In the genomic region with DNA sequence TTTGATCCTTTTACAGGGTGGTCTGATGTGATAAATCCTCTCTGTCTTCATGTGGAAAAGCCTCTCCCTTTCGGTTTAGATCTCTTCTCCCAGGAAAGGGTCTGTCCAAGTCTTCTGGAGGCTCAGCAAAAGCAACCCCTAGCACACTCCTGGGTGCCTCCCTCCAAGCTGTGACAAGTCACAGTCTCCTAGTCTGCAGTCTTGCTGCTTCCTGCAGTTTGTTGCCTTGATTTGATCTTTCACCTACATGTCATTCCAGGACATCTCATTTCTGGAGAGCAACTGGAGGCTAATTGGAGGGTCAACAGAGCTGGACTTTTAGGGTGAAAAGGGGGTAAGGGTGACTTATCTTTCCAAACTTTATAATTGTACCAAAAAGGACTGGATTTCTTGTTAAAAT, we compare ENCODE assay signal across 14 mouse cellular contexts. TPM values are rescaled to one million over a fixed set of nuclear protein-coding genes. Genes with fewer than 3 reads are reported as not detected.
DNase-seq lines count a peak whose midpoint lies in the region; ATAC-seq lines count a peak whose summit lies in the region.
"Had no signal": no experiment of that assay in that cellular context is flagged by ENCODE, and none has a peak within 500 bp of the region (broad histone marks: within the 10 kb centered on the region; RNA-seq: fewer than 3 reads in every experiment).

No protein-coding gene starts in this region.

- H3K9me3 ChIP-seq in kidney, embryonic 14.5 days (ENCODE audit: control insufficient read depth, low read length) = no peaks in the 10 kb centered on the region
- H3K9me3 ChIP-seq in liver, embryonic 13.5 days (replicated peaks) = peaks cover 3% of the 10 kb centered on the region; the same call in 1 of the 2 replicates
- H3K9me3 ChIP-seq: hindbrain, embryonic 12.5 days had no signal

- intact Hi-C loops in left cerebral cortex, postnatal 14 days (cut with DNase I) = no loop called here

- H3K27ac ChIP-seq in kidney, embryonic 14.5 days (ENCODE audit: low read depth, low read length) = peak overlapping the region; percentile 63; the same call in 1 of the 2 replicates
- H3K27ac ChIP-seq in liver, embryonic 13.5 days = peak overlapping the region; percentile 6; the same call in 1 of the 2 replicates
- H3K27ac ChIP-seq: hindbrain, embryonic 12.5 days; liver, embryonic 14.5 days had no signal

- no peak overlapping the region for H3K9ac ChIP-seq in kidney, embryonic 14.5 days (ENCODE audit: low read depth, low read length)
- H3K9ac ChIP-seq in liver, embryonic 13.5 days = no peak overlapping the region
- H3K9ac ChIP-seq: hindbrain, embryonic 12.5 days; liver, embryonic 14.5 days had no signal

- H3K4me1 ChIP-seq in kidney, embryonic 14.5 days (ENCODE audit: control insufficient read depth, insufficient read depth, low read length) = peaks cover 27% of the 10 kb centered on the region; the same call in 1 of the 2 replicates
- peaks cover 13% of the 10 kb centered on the region for H3K4me1 ChIP-seq in liver, embryonic 13.5 days (replicated peaks)
- H3K4me1 ChIP-seq: hindbrain, embryonic 12.5 days had no signal

- whole genome bisulfite sequencing in kidney, embryonic 14.5 days = 5% methylated on average over 1 of the region's 1 CpGs
- WGBS in liver, embryonic 13.5 days (ENCODE audit: insufficient replicate concordance) = 26% methylated on average over 1 of the region's 1 CpGs

- no peak overlapping the region for H3K4me2 ChIP-seq in kidney, embryonic 14.5 days (replicated peaks; ENCODE audit: low read depth, low read length)
- H3K4me2 ChIP-seq in liver, embryonic 13.5 days = no peak overlapping the region
- H3K4me2 ChIP-seq: hindbrain, embryonic 12.5 days had no signal

- H3K4me3 ChIP-seq in kidney, embryonic 14.5 days (ENCODE audit: low read length) = no peak overlapping the region
- H3K4me3 ChIP-seq in liver, embryonic 13.5 days (replicated peaks) = no peak overlapping the region
- H3K4me3 ChIP-seq: hindbrain, embryonic 12.5 days had no signal

- DNase-seq in adrenal gland, postnatal 14 days = peak; percentile 11
- no peak for DNase-seq in adrenal gland, postnatal 25 days
- peak; percentile 36 for DNase-seq in kidney, adult 9 months
- no peak for DNase-seq in kidney, adult 11 months
- no peak for DNase-seq in liver, embryonic 13.5 days
- no peak for DNase-seq in left cerebral cortex, postnatal 14 days (ENCODE audit: low spot score in 2 of 2)
- no peak for DNase-seq in cerebellum, postnatal 36 days
- DNase-seq: cerebellum, adult 11-12 months had no signal

- peak; percentile 32; the same call in 1 of the 2 replicates for ATAC-seq in kidney, embryonic 14.5 days (ENCODE audit: low FRiP score, low TSS enrichment)
- no peak for ATAC-seq in liver, embryonic 13.5 days (ENCODE audit: low read depth)

- no peaks in the 10 kb centered on the region for H3K36me3 ChIP-seq in kidney, embryonic 14.5 days (ENCODE audit: control insufficient read depth, insufficient read depth, low read length)
- no peaks in the 10 kb centered on the region for H3K36me3 ChIP-seq in liver, embryonic 13.5 days
- H3K36me3 ChIP-seq: hindbrain, embryonic 12.5 days had no signal

- H3K27me3 ChIP-seq in kidney, embryonic 14.5 days (ENCODE audit: control insufficient read depth, insufficient read depth, low read length) = no peaks in the 10 kb centered on the region
- H3K27me3 ChIP-seq in liver, embryonic 13.5 days = no peaks in the 10 kb centered on the region
- H3K27me3 ChIP-seq: hindbrain, embryonic 12.5 days had no signal

RNA-seq across cellular contexts. Expression of a gene that starts 24.8 kb away (rescaled TPM):
- total RNA-seq in adrenal gland, postnatal 14 days (2021) = not detected in 2 replicates
- total RNA-seq in adrenal gland, postnatal 25 days (2021) = not detected in 2 replicates
- polyA plus RNA-seq in kidney, embryonic 14.5 days (2014; fragmentation: Nextera tagmentation; extraction: Ambion mirVana) = not detected in 2 replicates
- not detected in 2 replicates for polyA plus RNA-seq in liver, embryonic 13.5 days (2015; fragmentation: Nextera tagmentation; extraction: Ambion mirVana)
- total RNA-seq in left cerebral cortex, postnatal 14 days (2021) = not detected
- total RNA-seq: adrenal gland, adult 18-20 months; MEL; monocyte, adult 5-6 weeks had no signal
- polyA plus RNA-seq: hindbrain, embryonic 12.5 days had no signal

Comparison
In these comparisons a context has a peak if more than half of its experiments do, and no peak if none do; other contexts are left out.
1. DNase-seq: peak in adrenal gland, postnatal 14 days (single experiment) and kidney, adult 9 months (single experiment); none in adrenal gland, postnatal 25 days (single experiment), kidney, adult 11 months (single experiment), liver, embryonic 13.5 days (single experiment), left cerebral cortex, postnatal 14 days (0 of 2) and cerebellum, postnatal 36 days (0 of 2).